Mouse (Mus musculus): Measurements from ENCODE around the gene Gm47955.
A peak's percentile ranks its signal among the peaks of the same experiment; 100 is the strongest.
"Not testable (repeated sequence)": the region's sequence is repeated elsewhere in the genome, so short reads cannot be mapped to it uniquely, and the experiment has no call there.

Gene Gm47955

GRCm38 (mm10) chr1:82959870-82960385 is at the start of gene Gm47955:
Gene Gm47955 (plus strand): TSS chr1:82960286.
- no peak for DNase-seq

- no peak for DNase-seq
Measured at GRCm38 (mm10) chr1:82913025-82913424, 47.1 kb upstream of the Gm47955 start, which contains the start of gene A030005L19Rik. Gene A030005L19Rik (plus strand): TSS chr1:82913325.

GRCm38 (mm10) chr1:82913434-82913833 is 46.7 kb upstream of the Gm47955 start:
- DNase-seq = not testable (repeated sequence)

DNA sequence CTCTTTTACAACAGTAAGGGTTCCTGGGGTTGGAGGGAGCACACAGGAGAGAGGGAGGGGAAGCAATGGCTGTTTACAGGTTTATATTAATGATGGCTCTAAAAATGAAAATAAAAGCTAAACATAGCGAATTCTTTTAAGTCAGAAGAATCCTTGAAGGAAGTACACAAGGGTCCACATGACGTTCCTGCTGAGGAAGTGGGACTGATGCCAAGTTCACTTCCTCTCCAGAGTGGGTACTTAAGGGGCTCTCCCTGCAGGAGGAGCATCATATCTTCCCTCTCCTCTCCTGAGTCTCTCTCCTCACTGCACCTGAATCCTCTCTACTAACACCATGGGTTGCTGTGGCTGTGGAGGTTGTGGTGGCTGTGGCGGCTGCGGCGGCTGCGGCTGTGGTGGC is 35.4 kb upstream of the Gm47955 start, which contains the start of gene A030014E15Rik:
Gene A030014E15Rik (plus strand): TSS at position 268 of the 400 bp plus-strand sequence.
- no peak for DNase-seq

- DNase-seq = not testable (repeated sequence)
Measured at GRCm38 (mm10) chr1:82930558-82930957, 29.5 kb upstream of the Gm47955 start.

DNA sequence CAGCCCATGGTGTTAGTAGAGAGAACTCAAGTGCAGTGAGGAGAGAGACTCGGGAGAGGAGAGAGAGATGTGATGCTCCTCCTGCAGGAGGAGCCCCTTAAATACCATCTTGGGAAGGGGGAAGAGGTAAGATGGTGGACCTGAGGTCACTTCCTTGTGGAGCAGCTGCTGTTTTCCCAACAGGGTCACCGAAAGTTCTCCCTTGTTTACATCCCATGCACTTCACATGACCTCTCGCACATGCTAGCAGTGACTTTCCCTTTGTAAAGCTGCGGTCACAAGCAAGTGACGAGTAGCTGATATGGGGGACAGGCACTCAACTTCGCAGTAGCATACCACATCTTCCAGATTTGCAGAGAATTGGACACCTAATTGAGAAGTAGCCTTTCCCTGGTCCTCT is 28.8 kb upstream of the Gm47955 start, which contains the start of gene Gm6217:
Gene Gm6217 (minus strand): TSS at position 74 of the 400 bp plus-strand sequence.
- not testable (repeated sequence) for DNase-seq

GRCm38 (mm10) chr1:82938666-82939065 is 21.4 kb upstream of the Gm47955 start:
- DNase-seq = no peak

- DNase-seq = not testable (repeated sequence)
Measured at GRCm38 (mm10) chr1:82942505-82942904, 17.6 kb upstream of the Gm47955 start.

- DNase-seq = not testable (repeated sequence)
Measured at GRCm38 (mm10) chr1:82943295-82943694, 16.8 kb upstream of the Gm47955 start, which contains the start of gene A030003K21Rik. Gene A030003K21Rik (minus strand): TSS chr1:82943388.

DNA sequence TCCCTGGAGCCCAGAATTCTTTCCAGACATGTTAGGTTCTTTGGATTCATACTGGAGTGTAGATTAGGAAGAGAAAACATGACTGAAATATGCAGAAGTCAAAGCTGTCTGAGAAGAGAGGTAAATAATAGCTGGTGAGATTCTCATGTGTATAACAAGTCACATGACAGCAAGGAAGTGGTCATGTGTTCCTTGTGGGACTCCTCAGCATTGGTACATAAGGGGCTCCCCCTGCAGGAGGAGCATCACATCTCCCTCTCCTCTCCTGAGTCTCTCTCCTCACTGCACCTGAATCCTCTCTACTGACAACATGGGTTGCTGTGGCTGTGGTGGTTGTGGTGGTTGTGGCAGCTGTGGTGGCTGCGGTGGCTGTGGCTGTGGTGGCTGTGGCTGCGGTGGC is 14.1 kb upstream of the Gm47955 start:
- DNase-seq = not testable (repeated sequence)

GRCm38 (mm10) chr1:82948601-82949000 is 11.5 kb upstream of the Gm47955 start:
- DNase-seq = no peak

- not testable (repeated sequence) for DNase-seq
Measured at GRCm38 (mm10) chr1:82955913-82956312, 4.2 kb upstream of the Gm47955 start, which contains the start of gene Gm7544. Gene Gm7544 (minus strand): TSS chr1:82956013.

DNA sequence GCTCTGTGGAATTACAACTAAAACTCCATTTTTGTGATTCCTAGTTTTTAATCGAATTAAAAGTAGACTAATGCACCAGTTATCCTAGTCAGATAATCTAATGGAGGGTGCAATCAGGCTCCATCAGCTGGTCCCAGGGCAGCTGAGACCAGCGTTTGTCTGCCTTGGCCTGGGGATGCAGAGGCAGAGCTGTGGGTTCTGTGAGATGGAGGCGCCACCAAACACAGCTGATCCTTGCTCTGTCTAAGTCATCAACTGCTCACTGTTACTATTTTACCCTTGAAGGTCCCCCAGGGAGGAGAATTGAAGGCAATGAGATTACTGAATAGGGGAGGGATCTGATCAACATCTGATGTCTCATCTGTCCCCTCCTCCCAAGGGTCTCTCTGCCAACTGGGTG is 6.3 kb downstream of the Gm47955 start:
- no peak for DNase-seq

GRCm38 (mm10) chr1:82972046-82972445 is 12.0 kb downstream of the Gm47955 start:
- DNase-seq = no peak

DNA sequence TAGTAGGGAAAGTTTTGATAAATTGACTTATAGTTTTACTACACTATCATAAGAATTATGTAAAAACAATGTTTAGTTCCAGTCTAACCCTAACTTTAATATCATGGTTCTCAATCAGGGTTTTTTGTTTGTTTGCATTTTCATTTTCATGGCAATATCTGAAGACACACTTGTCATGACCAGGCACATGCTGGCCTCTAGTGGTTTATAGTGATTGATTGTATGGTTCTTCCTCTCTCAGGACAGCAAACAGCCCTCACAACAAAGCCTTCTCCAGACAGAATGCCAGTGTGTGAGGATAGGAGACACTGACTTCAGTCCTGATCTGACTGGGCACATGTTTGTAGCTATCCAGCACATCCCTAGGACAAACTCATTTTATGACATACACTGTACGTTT is 13.2 kb downstream of the Gm47955 start:
- no peak for DNase-seq

GRCm38 (mm10) chr1:82973901-82974300 is 13.8 kb downstream of the Gm47955 start:
- no peak for DNase-seq

GRCm38 (mm10) chr1:82974342-82974741 is 14.3 kb downstream of the Gm47955 start:
- DNase-seq = no peak

DNA sequence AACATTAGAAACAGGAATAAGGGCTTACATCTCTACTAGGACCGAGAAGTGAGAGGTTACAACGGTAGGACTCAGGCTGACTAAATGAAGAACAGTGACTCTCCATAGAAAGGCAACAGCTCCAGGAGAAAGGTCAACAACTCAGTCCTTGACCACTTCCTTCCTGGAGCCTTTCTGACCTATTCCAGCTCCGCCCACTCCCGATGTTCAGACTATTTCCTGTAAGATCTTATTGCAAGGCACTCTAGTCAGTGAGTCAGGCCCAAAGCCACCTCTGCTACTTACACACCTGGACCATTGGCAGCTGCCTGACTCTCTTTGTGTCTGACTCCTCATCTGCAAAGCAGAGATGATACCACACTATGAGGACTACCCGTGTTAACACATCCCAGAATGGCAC is 15.7 kb downstream of the Gm47955 start:
- DNase-seq = no peak

DNA sequence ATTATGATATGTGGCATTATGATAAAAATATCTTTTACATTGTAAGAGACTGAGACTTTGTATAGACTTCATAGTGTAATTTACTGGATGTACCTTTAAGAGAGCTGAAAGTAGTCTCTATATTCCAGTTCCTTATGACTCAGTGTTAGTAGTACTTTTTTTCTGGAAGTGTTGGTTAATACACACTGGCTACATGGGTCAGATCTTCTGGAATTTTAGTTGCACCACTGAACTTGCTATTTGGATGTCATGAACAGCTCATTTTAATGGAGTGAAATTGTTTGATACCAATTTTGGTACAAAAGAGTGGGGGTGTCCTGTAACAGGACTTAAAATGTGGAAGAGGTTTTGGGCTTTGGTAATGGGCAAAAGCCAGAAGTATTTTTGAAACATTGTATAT is 17.8 kb downstream of the Gm47955 start:
- no peak for DNase-seq

GRCm38 (mm10) chr1:82986738-82987137 is 26.7 kb downstream of the Gm47955 start:
- DNase-seq = no peak

GRCm38 (mm10) chr1:82987530-82988198 is 27.6 kb downstream of the Gm47955 start:
- peak; percentile 33 for DNase-seq

GRCm38 (mm10) chr1:82991062-82991461 is 31.0 kb downstream of the Gm47955 start:
- DNase-seq = no peak

GRCm38 (mm10) chr1:82991596-82991995 is 31.5 kb downstream of the Gm47955 start:
- no peak for DNase-seq

DNA sequence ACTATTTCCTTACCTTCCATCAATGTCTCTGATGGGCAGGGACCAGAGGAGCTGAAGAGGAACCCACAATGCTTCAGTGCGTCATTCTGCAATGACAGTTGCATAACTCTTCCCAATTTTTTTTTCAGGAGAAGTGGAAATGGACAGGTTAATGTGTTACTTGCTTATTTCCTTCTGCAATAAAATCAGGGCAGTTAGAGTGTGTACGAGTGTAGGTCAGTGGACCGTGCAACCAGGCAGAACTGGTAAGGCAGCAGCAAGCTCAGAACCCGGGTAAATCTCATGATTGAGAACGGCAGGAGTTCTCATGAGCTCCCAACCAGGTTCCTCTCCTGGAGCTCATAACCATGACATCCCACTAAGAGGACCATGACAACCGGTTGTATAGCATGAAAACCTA is 32.0 kb downstream of the Gm47955 start:
- DNase-seq = no peak
